Mouse (Mus musculus): ENCODE data around the gene Tarbp1.

DNA sequence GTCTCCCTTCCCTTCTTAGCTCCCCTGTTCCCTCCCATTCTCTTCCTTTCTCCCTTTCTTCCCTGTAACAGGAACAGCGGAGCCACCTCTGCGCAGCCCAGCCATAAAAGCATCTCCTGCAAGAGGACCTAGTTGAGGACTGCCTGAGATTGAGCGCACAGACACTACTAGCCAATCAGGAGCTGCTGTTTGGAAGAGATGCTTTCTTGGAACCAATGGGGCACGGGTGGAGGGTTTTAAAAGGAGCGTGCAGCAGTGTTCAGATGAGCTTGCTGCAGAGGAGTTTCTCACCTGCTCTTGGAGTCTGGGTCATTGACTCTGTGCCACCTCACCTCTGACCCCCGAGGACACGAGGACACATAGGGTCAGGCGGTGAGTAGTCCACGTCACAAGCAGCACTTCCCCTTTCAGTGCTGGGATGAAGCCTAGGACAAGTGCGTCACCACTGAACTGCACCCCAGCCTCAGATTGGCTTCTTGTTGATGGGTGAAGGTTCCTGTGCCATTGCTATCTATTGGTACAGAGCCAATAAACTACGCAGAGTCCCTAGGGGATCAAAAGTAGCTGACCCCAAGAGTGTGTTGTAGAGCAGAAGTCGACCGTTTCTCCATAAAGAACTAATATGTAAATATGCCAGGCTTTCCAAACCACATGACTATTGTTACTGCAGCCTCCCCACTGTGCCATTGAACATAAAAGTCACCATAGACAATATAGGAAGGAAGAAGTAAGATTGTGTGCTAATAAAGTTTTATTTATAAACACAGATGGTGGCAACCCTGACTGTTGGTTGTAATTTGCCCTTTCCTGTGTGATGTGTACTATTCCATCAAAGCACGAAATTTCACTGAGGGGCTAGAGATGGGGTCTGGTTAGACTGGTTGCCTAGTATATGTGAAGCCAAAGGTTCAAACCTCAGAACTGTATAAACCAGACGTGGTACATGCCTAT, 19.6 kb upstream of the Tarbp1 start:
- TF ChIP-seq CTCF (IDR thresholded peaks at IDR 0.05; ENCODE audit: control insufficient read depth, insufficient read depth, insufficient replicate concordance, low read depth, low read length) = no peak
- TF ChIP-seq POLR2A (IDR thresholded peaks at IDR 0.05; ENCODE audit: control insufficient read depth, low read depth, low read length) = no peak
